Mouse (Mus musculus): ENCODE measurements around the gene Bach1. TPM values are rescaled to one million over a fixed set of nuclear protein-coding genes. Genes with fewer than 3 reads are reported as not detected.

The Bach1 gene
- total RNA-seq, 2 experiments from 2014 or later: 22.7 to 24.8 TPM

Other genes starting within 250 kb of the Bach1 start
- 10 to 100 TPM; 30.6 to 39.7 TPM for gene Usp16, start 244.2 kb upstream of the Bach1 start, total RNA-seq (2021)
- 100 to 1,000 TPM; 190 to 198 TPM for gene Cct8, start 203.1 kb upstream of the Bach1 start, total RNA-seq (2021)
- 10 to 100 TPM; 33.0 to 37.6 TPM for gene Map3k7cl, start 145.6 kb upstream of the Bach1 start, total RNA-seq (2021)

Data from gastrocnemius, postnatal 4 days (tissue).